Mouse (Mus musculus) G1E (cell line): ENCODE measurements around the gene S100a2. TPM values are rescaled to one million over a fixed set of nuclear protein-coding genes. Genes with fewer than 3 reads are reported as not detected.

ENCODE experiments used
- ATAC-seq: 2 replicates; pipeline ENCODE4 v1.8.0; 2016; ENCODE audit warnings: mild to moderate bottlenecking; ENCODE audit not compliant: insufficient number of reproducible peaks, poor library complexity, low FRiP score, severe bottlenecking; ENCODE audit errors: extremely low read depth
- DNase-seq: peaks from one replicate; pipeline ENCODE4 v3.0.0; 2012; ENCODE audit warnings: low spot score
- H3K27me3 ChIP-seq: 2 replicates; pipeline ENCODE4 v1.6.1; 2012; ENCODE audit warnings: mild to moderate bottlenecking, low read length, inconsistent platforms; ENCODE audit not compliant: insufficient read depth
- H3K36me3 ChIP-seq: replicated peaks from 2 replicates; pipeline ENCODE3; 2012; ENCODE audit warnings: mild to moderate bottlenecking, inconsistent platforms
- H3K4me1 ChIP-seq: 2 replicates; pipeline ENCODE4 v1.6.1; 2012; ENCODE audit warnings: low read depth, low read length, inconsistent platforms, mixed read lengths; ENCODE audit not compliant: insufficient read depth
- H3K4me3 ChIP-seq: 2 replicates; pipeline ENCODE4 v1.5.1; 2012; ENCODE audit warnings: low read depth, mild to moderate bottlenecking, inconsistent platforms, low read length, moderate library complexity, mixed read lengths
- H3K9me3 ChIP-seq: replicated peaks from 2 replicates; pipeline ENCODE4 v1.6.1; 2012; ENCODE audit warnings: inconsistent platforms
- CTCF ChIP-seq: IDR thresholded peaks from 2 replicates; pipeline ENCODE4 v1.5.1; 2012; ENCODE audit warnings: low read depth, low read length, inconsistent platforms, mixed read lengths
- GATA1 ChIP-seq: IDR thresholded peaks from 2 replicates; pipeline ENCODE4 v1.6.1; 2012; ENCODE audit warnings: borderline replicate concordance, low read length, inconsistent platforms, mixed read lengths
- GATA2 ChIP-seq: IDR thresholded peaks from 2 replicates; pipeline ENCODE4 v1.6.1; 2012; ENCODE audit warnings: low read depth, low read length, inconsistent platforms, borderline replicate concordance
- POLR2AphosphoS5 ChIP-seq: IDR thresholded peaks from 2 replicates; pipeline ENCODE4 v1.6.1; 2012; ENCODE audit warnings: low read depth, low read length, inconsistent platforms; ENCODE audit not compliant: insufficient replicate concordance
- TAL1 ChIP-seq: conservative IDR thresholded peaks from 2 replicates; pipeline ENCODE4 v1.6.1; 2012; ENCODE audit warnings: low read depth, low read length, inconsistent platforms, mixed read lengths
- polyA plus RNA-seq: library from polyadenylated mRNA; stranded (reverse); fragments of >175 nt; gene quantifications from 2 replicates; pipeline ENCODE4 v1.2.3, GENCODE M21; 2012
- total RNA-seq, 2 experiments: library from RNA; stranded (forward) in 1 of 2; stranded (reverse) in 1 of 2; fragments of 200-1000 nt in 1 of 2; fragments of >200 nt in 1 of 2; fragmentation: Nextera tagmentation in 1 of 2; gene quantifications; 2 replicates each; pipeline ENCODE4 v1.2.3; 2014 to 2017

The S100a2 gene
- total and polyA plus RNA-seq, 3 experiments: not detected

DNA sequence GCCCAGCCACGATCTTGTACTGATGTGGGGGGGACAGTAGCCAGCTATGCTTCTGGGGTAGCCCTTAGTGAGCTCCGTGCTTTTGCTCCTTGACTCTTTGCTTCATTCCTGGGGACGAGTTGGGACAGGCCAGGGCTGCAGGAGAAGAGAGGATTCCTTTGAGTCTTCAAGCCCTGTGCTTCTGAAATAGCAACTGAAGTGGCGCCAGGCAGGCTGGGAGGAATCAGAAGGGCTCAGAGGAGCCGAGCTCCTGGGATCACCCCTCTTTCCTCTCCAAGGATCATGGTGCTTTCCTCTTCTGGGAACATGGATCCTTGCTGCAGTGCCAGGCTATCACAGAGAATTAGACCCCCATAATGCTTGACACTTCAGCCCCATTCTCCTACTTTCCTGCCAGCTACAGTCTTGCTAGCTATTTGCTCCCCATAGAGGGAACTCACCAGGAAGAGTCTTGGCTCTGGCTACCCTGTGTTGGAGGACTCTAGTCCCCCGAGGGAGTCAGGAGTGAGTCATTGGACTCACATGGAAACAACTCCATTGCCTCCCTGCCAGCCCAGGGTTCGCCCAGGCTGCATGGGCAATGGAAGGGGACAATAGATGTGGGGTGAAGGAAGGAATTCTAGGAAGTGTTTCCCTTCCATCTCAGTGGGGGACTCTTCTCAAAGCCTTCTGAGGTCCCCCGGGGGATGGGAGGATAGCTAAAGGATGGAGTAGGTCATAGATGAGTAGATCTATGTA is 10.6 kb downstream of the S100a2 start:
- Histone ChIP-seq H3K4me3 (no peak overlapping the region), H3K36me3 (no peaks in the 10 kb centered on the region), H3K27me3 (peaks cover 3% of the 10 kb centered on the region; the same call in 1 of the 2 replicates), H3K4me1 (no peaks in the 10 kb centered on the region), H3K9me3 (no peaks in the 10 kb centered on the region)
- ATAC-seq (no peak), DNase-seq (no peak)
- TF ChIP-seq CTCF (no peak), TAL1 (no peak), POLR2AphosphoS5 (no peak), GATA2 (no peak), GATA1 (no peak)

DNA sequence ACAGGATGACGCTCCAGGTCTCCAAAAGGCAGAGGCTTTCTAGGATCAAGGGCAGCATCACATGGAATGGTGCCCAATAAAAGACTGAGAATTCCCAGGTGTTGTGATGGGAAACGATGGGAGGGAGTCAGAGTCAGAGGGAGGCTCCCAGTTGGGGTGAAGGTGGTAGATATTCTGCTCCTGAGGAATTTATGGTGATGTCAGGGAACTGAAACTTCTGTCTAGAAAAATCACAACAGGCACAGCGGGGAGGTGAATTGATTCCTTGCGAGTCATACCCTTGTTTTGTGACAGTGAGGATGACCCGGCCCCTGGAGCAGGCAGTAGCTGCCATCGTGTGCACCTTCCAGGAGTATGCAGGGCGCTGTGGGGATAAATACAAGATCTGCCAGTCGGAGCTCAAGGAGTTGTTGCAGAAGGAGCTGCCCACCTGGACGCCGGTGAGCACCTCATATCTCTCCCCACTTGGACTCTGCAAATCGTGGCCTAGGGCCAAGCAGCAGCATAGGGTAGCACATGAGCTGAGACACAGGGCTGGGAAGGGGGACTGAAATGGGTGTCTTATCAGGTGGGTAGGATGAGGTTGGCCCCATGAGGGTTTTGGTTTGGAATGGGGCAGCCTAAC is 11.6 kb downstream of the S100a2 start, which contains the start of gene Gm42674:
Gene Gm42674, plus strand, starts transcription at position 419 of the 625 bp plus-strand sequence.
- H3K4me3 ChIP-seq: no peak within 1 kb of the TSS
- ATAC-seq: no peak
- no peaks in the 10 kb centered on the region for H3K9me3 ChIP-seq
- peaks cover 3% of the 10 kb centered on the region; the same call in 1 of the 2 replicates for H3K27me3 ChIP-seq
- DNase-seq: no peak
- TF ChIP-seq CTCF: no peak
- TF ChIP-seq TAL1: no peak
- TF ChIP-seq GATA1: no peak
- TF ChIP-seq GATA2: no peak
- no peak for TF ChIP-seq POLR2AphosphoS5
- no peaks in the 10 kb centered on the region for H3K36me3 ChIP-seq
- no peaks in the 10 kb centered on the region for H3K4me1 ChIP-seq

DNA sequence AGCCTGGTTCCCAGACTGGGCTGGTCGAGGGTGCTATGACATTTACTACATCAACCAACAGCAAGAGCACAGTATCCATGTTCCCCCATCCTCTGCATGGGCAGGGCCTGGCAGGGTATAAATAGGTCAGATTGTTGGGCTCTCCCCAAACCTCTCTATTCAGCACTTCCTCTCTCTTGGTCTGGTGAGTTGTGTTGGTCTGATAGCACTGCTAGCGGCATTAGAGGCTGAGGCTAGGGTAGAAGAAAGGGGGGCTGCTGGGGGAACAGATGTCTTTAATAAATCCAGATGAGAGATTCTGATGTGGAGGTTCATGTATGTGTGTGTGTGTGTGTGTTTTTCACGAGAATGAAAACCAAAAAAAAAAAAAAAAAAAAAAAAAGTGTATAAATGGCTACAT is 13.6 kb downstream of the S100a2 start, which contains the start of gene S100a4:
Gene S100a4, plus strand, starts transcription at position 149 of the 400 bp plus-strand sequence.
- Histone ChIP-seq H3K4me1 (no peaks in the 10 kb centered on the region), H3K9me3 (no peaks in the 10 kb centered on the region), H3K4me3 (no peak within 1 kb of the TSS), H3K36me3 (no peaks in the 10 kb centered on the region), H3K27me3 (peaks cover 8% of the 10 kb centered on the region)
- no peak for ATAC-seq
- TF ChIP-seq POLR2AphosphoS5 (no peak), GATA2 (no peak), TAL1 (no peak), GATA1 (no peak), CTCF (no peak)
- no peak for DNase-seq

DNA sequence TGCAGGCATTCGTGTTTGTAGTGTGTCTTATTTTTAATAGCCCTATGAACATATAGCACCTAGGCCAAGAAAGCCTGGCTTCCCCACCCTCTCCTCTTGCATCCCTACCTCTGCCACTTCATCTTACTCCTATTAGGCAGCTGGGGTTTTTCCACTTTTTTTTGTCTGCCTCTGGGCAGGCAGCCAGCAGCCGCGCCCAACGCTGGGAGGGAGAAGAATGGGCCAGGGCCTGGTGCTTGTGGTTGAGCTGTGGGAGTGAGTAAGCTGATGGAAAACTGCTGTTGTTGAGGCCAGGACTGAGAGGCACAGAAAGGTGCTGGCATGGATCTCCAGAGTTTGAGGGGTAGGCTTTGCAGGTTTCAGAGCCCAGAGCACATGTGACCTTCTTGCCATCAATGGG is 14.4 kb downstream of the S100a2 start:
- ATAC-seq (no peak), DNase-seq (no peak)
- Histone ChIP-seq H3K9me3 (no peaks in the 10 kb centered on the region), H3K27me3 (peaks cover 9% of the 10 kb centered on the region), H3K36me3 (no peaks in the 10 kb centered on the region), H3K4me1 (no peaks in the 10 kb centered on the region), H3K4me3 (no peak overlapping the region)
- TF ChIP-seq GATA2 (no peak), GATA1 (no peak), POLR2AphosphoS5 (no peak), CTCF (no peak), TAL1 (no peak)

DNA sequence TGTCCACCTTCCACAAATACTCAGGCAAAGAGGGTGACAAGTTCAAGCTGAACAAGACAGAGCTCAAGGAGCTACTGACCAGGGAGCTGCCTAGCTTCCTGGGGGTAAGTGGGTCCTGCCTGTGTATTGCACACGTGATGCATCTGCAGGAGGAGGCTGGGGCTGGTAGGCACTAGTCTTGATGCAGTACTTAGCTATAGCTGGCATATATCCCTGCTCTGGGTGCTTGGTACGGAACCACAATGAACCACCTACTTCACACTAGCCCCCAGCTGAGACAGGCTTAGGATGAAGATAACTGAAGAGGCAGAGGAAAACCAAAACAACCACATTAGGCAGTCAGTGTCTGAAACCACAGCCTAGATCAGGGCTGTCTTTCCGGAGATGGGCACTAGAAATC is 15.0 kb downstream of the S100a2 start:
- H3K9me3 ChIP-seq: no peaks in the 10 kb centered on the region
- no peak overlapping the region for H3K4me3 ChIP-seq
- peaks cover 9% of the 10 kb centered on the region for H3K27me3 ChIP-seq
- TF ChIP-seq GATA1: no peak
- no peak for TF ChIP-seq CTCF
- no peak for TF ChIP-seq POLR2AphosphoS5
- no peak for TF ChIP-seq GATA2
- TF ChIP-seq TAL1: no peak
- H3K36me3 ChIP-seq: no peaks in the 10 kb centered on the region
- DNase-seq: no peak
- ATAC-seq: no peak
- H3K4me1 ChIP-seq: no peaks in the 10 kb centered on the region

DNA sequence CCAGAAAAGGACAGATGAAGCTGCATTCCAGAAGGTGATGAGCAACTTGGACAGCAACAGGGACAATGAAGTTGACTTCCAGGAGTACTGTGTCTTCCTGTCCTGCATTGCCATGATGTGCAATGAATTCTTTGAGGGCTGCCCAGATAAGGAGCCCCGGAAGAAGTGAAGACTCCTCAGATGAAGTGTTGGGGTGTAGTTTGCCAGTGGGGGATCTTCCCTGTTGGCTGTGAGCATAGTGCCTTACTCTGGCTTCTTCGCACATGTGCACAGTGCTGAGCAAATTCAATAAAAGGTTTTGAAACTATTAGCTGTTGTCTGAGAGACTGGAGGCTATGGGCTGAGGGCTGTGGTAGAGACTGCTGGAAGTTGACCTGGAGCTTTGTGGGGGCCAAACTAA is 15.7 kb downstream of the S100a2 start:
- ATAC-seq (no peak), DNase-seq (no peak)
- Histone ChIP-seq H3K4me1 (no peaks in the 10 kb centered on the region), H3K36me3 (no peaks in the 10 kb centered on the region), H3K27me3 (peaks cover 9% of the 10 kb centered on the region), H3K9me3 (no peaks in the 10 kb centered on the region), H3K4me3 (no peak overlapping the region)
- TF ChIP-seq CTCF (no peak), GATA2 (no peak), POLR2AphosphoS5 (no peak), TAL1 (no peak), GATA1 (no peak)
